Mouse (Mus musculus): Measurements from ENCODE around the gene Man2b1.

DNA sequence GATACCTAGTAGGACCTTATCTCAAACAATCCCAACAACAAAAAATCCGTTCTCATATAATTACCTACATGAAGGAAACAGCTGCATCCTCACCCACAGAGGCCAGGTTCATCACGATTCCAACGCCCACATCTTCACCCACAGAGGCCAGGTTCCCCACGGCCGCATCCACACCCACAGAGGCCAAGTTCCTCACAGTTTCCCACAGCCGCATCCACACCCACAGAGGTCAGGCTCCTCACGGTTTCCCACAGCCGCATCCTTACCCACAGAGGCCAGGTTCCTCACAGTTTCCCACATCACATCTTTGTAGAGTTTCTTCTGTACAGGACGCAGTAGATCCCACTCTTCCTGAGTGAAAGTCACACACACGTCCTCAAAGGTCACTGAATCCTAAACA lies 30.2 kb downstream of the Man2b1 start:
- TF ChIP-seq EP300 (IDR thresholded peaks at IDR 0.05; ENCODE audit: low read depth in 1 of 2, low read length in 2 of 2) (no peak), CTCF (IDR thresholded peaks at IDR 0.05 in 2 of 3, conservative IDR thresholded peaks at IDR 0.05 in 1 of 3; ENCODE audit: control insufficient read depth in 1 of 3, insufficient read depth in 1 of 3, low read depth in 2 of 3, low read length in 3 of 3, poor library complexity in 1 of 3, severe bottlenecking in 1 of 3) (no peak), MXI1 (IDR thresholded peaks at IDR 0.05; ENCODE audit: low read depth, low read length) (no peak), MAX (IDR thresholded peaks at IDR 0.05; ENCODE audit: low read length) (no peak), ZC3H11A (IDR thresholded peaks at IDR 0.05; ENCODE audit: low read depth, low read length) (no peak), POLR2A (IDR thresholded peaks at IDR 0.05; ENCODE audit: control insufficient read depth in 1 of 2, insufficient read depth in 1 of 2, low read depth in 1 of 2, low read length in 2 of 2, poor library complexity in 1 of 2) (no peak), SIN3A (IDR thresholded peaks at IDR 0.05; ENCODE audit: low read length) (no peak), HCFC1 (IDR thresholded peaks at IDR 0.05; ENCODE audit: low read depth, low read length) (no peak), UBTF (IDR thresholded peaks at IDR 0.05; ENCODE audit: borderline replicate concordance, insufficient read depth, low read depth, low read length) (no peak), MYC (IDR thresholded peaks at IDR 0.05; ENCODE audit: low read depth, low read length) (no peak), JUND (IDR thresholded peaks at IDR 0.05; ENCODE audit: low read depth, low read length) (no peak), USF1 (IDR thresholded peaks at IDR 0.05; ENCODE audit: low read depth, low read length) (no peak), GATA1 (IDR thresholded peaks at IDR 0.05; ENCODE audit: low read depth, low read length) (no peak), E2F4 (IDR thresholded peaks at IDR 0.05; ENCODE audit: borderline replicate concordance, low read depth, low read length) (no peak)

All from MEL (cell line).